Comparison of ENCODE assay signal across 13 mouse cellular contexts in the genomic region with DNA sequence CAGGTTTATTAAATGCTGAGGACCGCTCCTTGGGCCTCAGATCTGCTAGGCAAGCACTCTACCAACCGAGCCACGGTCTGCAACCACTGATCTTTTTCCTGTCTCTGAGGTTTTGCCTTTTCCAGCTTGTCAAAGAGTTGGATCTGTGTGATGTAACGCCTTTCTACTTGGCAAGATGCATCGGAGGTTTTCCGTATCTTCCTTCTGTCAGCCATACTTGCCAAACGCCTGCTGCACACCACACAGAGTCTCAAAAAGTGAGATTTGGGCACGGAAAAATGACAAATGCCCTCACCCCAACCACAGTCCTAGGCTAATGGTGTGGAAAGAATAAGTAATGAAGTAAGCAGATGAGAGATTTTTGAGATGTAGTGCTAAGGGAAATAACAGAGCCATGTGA.
"Had no signal": no experiment of that assay in that cellular context is flagged by ENCODE, and none has a peak within 500 bp of the region (broad histone marks: within the 10 kb centered on the region; RNA-seq: fewer than 3 reads in every experiment).

No protein-coding gene starts in this region.

- H3K36me3 ChIP-seq: limb, embryonic 12.5 days; liver, embryonic 13.5 days; lung, embryonic 15.5 days; midbrain, embryonic 15.5 days; neural tube, embryonic 12.5 days had no signal

- H3K27me3 ChIP-seq: limb, embryonic 12.5 days; liver, embryonic 13.5 days; lung, embryonic 15.5 days; midbrain, embryonic 15.5 days; neural tube, embryonic 12.5 days had no signal

- H3K4me2 ChIP-seq: limb, embryonic 12.5 days; liver, embryonic 13.5 days; lung, embryonic 15.5 days; midbrain, embryonic 11.5 days; midbrain, embryonic 15.5 days; neural tube, embryonic 12.5 days had no signal

- DNase-seq: kidney, postnatal 25 days; liver; liver, embryonic 13.5 days; liver, postnatal 0 days; lung, postnatal 14 days; thymus, postnatal 36 days had no signal

- H3K9me3 ChIP-seq: limb, embryonic 12.5 days; liver, embryonic 13.5 days; lung, embryonic 15.5 days; megakaryocyte, embryonic 14.5 days; midbrain, embryonic 15.5 days; neural tube, embryonic 12.5 days had no signal

- H3K27ac ChIP-seq: limb, embryonic 12.5 days; liver, embryonic 13.5 days; lung, embryonic 15.5 days; macrophage; midbrain, embryonic 15.5 days; neural tube, embryonic 12.5 days had no signal

- H3K9ac ChIP-seq: limb, embryonic 12.5 days; liver, embryonic 13.5 days; liver, postnatal 0 days; lung, embryonic 15.5 days; midbrain, embryonic 15.5 days; neural tube, embryonic 12.5 days had no signal

- ATAC-seq: liver, postnatal 0 days; midbrain, embryonic 15.5 days had no signal

- H3K4me3 ChIP-seq: limb, embryonic 12.5 days; liver, embryonic 13.5 days; lung, embryonic 15.5 days; megakaryocyte, embryonic 14.5 days; midbrain, embryonic 15.5 days; neural tube, embryonic 12.5 days had no signal

- H3K4me1 ChIP-seq: liver, embryonic 13.5 days; lung, embryonic 15.5 days; midbrain, embryonic 15.5 days; neural tube, embryonic 12.5 days had no signal
